Mouse (Mus musculus) stomach, postnatal 0 days (tissue): ENCODE data around the gene Fam114a2.

ENCODE experiments used
- CTCF ChIP-seq: IDR thresholded peaks from 2 replicates; pipeline ENCODE4 v1.5.1; 2016; ENCODE audit warnings: antibody characterized with exemption, low read depth, mild to moderate bottlenecking, moderate library complexity
- EP300 ChIP-seq: optimal IDR thresholded peaks from 2 replicates; pipeline ENCODE3; 2016; ENCODE audit warnings: antibody characterized with exemption

- no peak for TF ChIP-seq CTCF
- no peak for TF ChIP-seq EP300
These were observed 47.4 kb downstream of the Fam114a2 start for GRCm38 (mm10) chr11:57470979-57471378.
